Mouse (Mus musculus): ENCODE data around the gene Zfp473. TPM values are rescaled to one million over a fixed set of nuclear protein-coding genes. Genes with fewer than 3 reads are reported as not detected.
"Not testable (repeated sequence)": the region's sequence is repeated elsewhere in the genome, so short reads cannot be mapped to it uniquely, and the experiment has no call there.

Gene Zfp473
- polyA plus RNA-seq (2012; rRNA removed), result 0.15 and 0.18 TPM in 2 replicates

GRCm38 (mm10) chr7:44750950-44751349 lies at the start of gene Zfp473:
Zfp473 (minus strand) TSS chr7:44751050.
- not testable (repeated sequence) for H3K4me1 ChIP-seq (ENCODE audit: control insufficient read depth, insufficient read depth, low read length); DNase-seq; H3K4me3 ChIP-seq (replicated peaks; ENCODE audit: extremely low read depth, low read depth, low read length)
- 86% methylated on average over 1 of the region's 1 CpGs for WGBS

- DNase-seq, result no peak
- no peak overlapping the region for H3K4me3 ChIP-seq (replicated peaks; ENCODE audit: extremely low read depth, low read depth, low read length)
- no peak for TF ChIP-seq POLR2A (IDR thresholded peaks at IDR 0.05; ENCODE audit: borderline replicate concordance, extremely low read depth, low read depth, low read length)
- WGBS, result 74% methylated on average over 6 of the region's 6 CpGs
- H3K4me1 ChIP-seq (ENCODE audit: control insufficient read depth, insufficient read depth, low read length), result no peaks in the 10 kb centered on the region
These were observed 41.9 kb upstream of the Zfp473 start for GRCm38 (mm10) chr7:44792781-44793180.

- H3K4me3 ChIP-seq (replicated peaks; ENCODE audit: extremely low read depth, low read depth, low read length), result no peak overlapping the region
- H3K4me1 ChIP-seq (ENCODE audit: control insufficient read depth, insufficient read depth, low read length), result no peaks in the 10 kb centered on the region
- TF ChIP-seq CTCF (IDR thresholded peaks at IDR 0.05; ENCODE audit: insufficient read depth, low read length) (no peak), POLR2A (IDR thresholded peaks at IDR 0.05; ENCODE audit: borderline replicate concordance, extremely low read depth, low read depth, low read length) (no peak)
- 68% methylated on average over 4 of the region's 4 CpGs for WGBS
- no peak for DNase-seq
These were observed 39.2 kb upstream of the Zfp473 start for GRCm38 (mm10) chr7:44790066-44790465.

- no peaks in the 10 kb centered on the region for H3K4me1 ChIP-seq (ENCODE audit: control insufficient read depth, insufficient read depth, low read length)
- H3K4me3 ChIP-seq (replicated peaks; ENCODE audit: extremely low read depth, low read depth, low read length), result no peak overlapping the region
- WGBS, result 51% methylated on average over 3 of the region's 3 CpGs
- no peak for TF ChIP-seq POLR2A (IDR thresholded peaks at IDR 0.05; ENCODE audit: borderline replicate concordance, extremely low read depth, low read depth, low read length)
- TF ChIP-seq CTCF (IDR thresholded peaks at IDR 0.05; ENCODE audit: insufficient read depth, low read length), result no peak
- no peak for DNase-seq
These were observed 38.7 kb upstream of the Zfp473 start for GRCm38 (mm10) chr7:44789531-44789930.

GRCm38 (mm10) chr7:44780101-44780500 lies 29.3 kb upstream of the Zfp473 start:
- Histone ChIP-seq H3K4me3 (replicated peaks; ENCODE audit: extremely low read depth, low read depth, low read length) (no peak overlapping the region), H3K4me1 (ENCODE audit: control insufficient read depth, insufficient read depth, low read length) (no peaks in the 10 kb centered on the region)
- TF ChIP-seq POLR2A (IDR thresholded peaks at IDR 0.05; ENCODE audit: borderline replicate concordance, extremely low read depth, low read depth, low read length), result no peak
- no peak for DNase-seq
- WGBS, result 85% methylated on average over 8 of the region's 8 CpGs

- 81% methylated on average over 9 of the region's 9 CpGs for WGBS
- DNase-seq, result no peak
- TF ChIP-seq POLR2A (IDR thresholded peaks at IDR 0.05; ENCODE audit: borderline replicate concordance, extremely low read depth, low read depth, low read length), result no peak
- no peak for TF ChIP-seq CTCF (IDR thresholded peaks at IDR 0.05; ENCODE audit: insufficient read depth, low read length)
These were observed 26.1 kb upstream of the Zfp473 start for GRCm38 (mm10) chr7:44776849-44777498.

GRCm38 (mm10) chr7:44772591-44773204 lies 21.8 kb upstream of the Zfp473 start:
- 87% methylated on average over 8 of the region's 8 CpGs for WGBS
- Histone ChIP-seq H3K4me1 (ENCODE audit: control insufficient read depth, insufficient read depth, low read length) (no peaks in the 10 kb centered on the region), H3K4me3 (replicated peaks; ENCODE audit: extremely low read depth, low read depth, low read length) (no peak overlapping the region)
- TF ChIP-seq CTCF (IDR thresholded peaks at IDR 0.05; ENCODE audit: insufficient read depth, low read length) (no peak), POLR2A (IDR thresholded peaks at IDR 0.05; ENCODE audit: borderline replicate concordance, extremely low read depth, low read depth, low read length) (no peak)
- DNase-seq, result no peak

More at GRCm38 (mm10) chr7:44776849-44777498, 26.1 kb upstream of the Zfp473 start:
- H3K4me1 ChIP-seq (ENCODE audit: control insufficient read depth, insufficient read depth, low read length), result no peaks in the 10 kb centered on the region
- H3K4me3 ChIP-seq (replicated peaks; ENCODE audit: extremely low read depth, low read depth, low read length), result no peak overlapping the region

- H3K4me3 ChIP-seq (replicated peaks; ENCODE audit: extremely low read depth, low read depth, low read length), result no peak overlapping the region
- H3K4me1 ChIP-seq (ENCODE audit: control insufficient read depth, insufficient read depth, low read length), result no peaks in the 10 kb centered on the region
- WGBS, result 25% methylated on average over 6 of the region's 6 CpGs
- TF ChIP-seq CTCF (IDR thresholded peaks at IDR 0.05; ENCODE audit: insufficient read depth, low read length), result peak; percentile 21; the same call in 1 of the 2 replicates
- TF ChIP-seq POLR2A (IDR thresholded peaks at IDR 0.05; ENCODE audit: borderline replicate concordance, extremely low read depth, low read depth, low read length), result no peak
- peak; percentile 53 for DNase-seq
These were observed 19.3 kb upstream of the Zfp473 start for GRCm38 (mm10) chr7:44770046-44770578.

GRCm38 (mm10) chr7:44768129-44768528 lies 17.3 kb upstream of the Zfp473 start:
- WGBS, result 81% methylated on average over 5 of the region's 5 CpGs
- DNase-seq, result no peak
- Histone ChIP-seq H3K4me3 (replicated peaks; ENCODE audit: extremely low read depth, low read depth, low read length) (no peak overlapping the region), H3K4me1 (ENCODE audit: control insufficient read depth, insufficient read depth, low read length) (no peaks in the 10 kb centered on the region)
- TF ChIP-seq POLR2A (IDR thresholded peaks at IDR 0.05; ENCODE audit: borderline replicate concordance, extremely low read depth, low read depth, low read length) (no peak), CTCF (IDR thresholded peaks at IDR 0.05; ENCODE audit: insufficient read depth, low read length) (no peak)

- Histone ChIP-seq H3K4me3 (replicated peaks; ENCODE audit: extremely low read depth, low read depth, low read length) (no peak overlapping the region), H3K4me1 (ENCODE audit: control insufficient read depth, insufficient read depth, low read length) (no peaks in the 10 kb centered on the region)
- DNase-seq, result no peak
- TF ChIP-seq POLR2A (IDR thresholded peaks at IDR 0.05; ENCODE audit: borderline replicate concordance, extremely low read depth, low read depth, low read length), result no peak
- TF ChIP-seq CTCF (IDR thresholded peaks at IDR 0.05; ENCODE audit: insufficient read depth, low read length), result no peak
These were observed 9.5 kb upstream of the Zfp473 start for GRCm38 (mm10) chr7:44760366-44760765.

Data from lung, adult 2 months (tissue).